Mouse (Mus musculus) liver, adult 2 months (tissue): ENCODE results near the gene Olfm2. TPM values are rescaled to one million over a fixed set of nuclear protein-coding genes. Genes with fewer than 3 reads are reported as not detected.
A peak's percentile ranks its signal among the peaks of the same experiment; 100 is the strongest.

Source experiments
- DNase-seq: peaks from one replicate; pipeline ENCODE4 v3.0.0-alpha.2; 2011; ENCODE audit warnings: low read depth, low spot score; ENCODE audit errors: extremely low read depth
- H3K27ac ChIP-seq: fragments of 200-500 bp; replicated peaks from 2 replicates; pipeline ENCODE4 v1.5.1; 2012; ENCODE audit warnings: low read depth, mild to moderate bottlenecking, control low read depth, inconsistent platforms, low read length; ENCODE audit not compliant: insufficient read depth
- H3K27me3 ChIP-seq: fragments of 200-500 bp; 2 replicates; pipeline ENCODE4 v1.6.1; 2012; ENCODE audit warnings: mild to moderate bottlenecking, moderate library complexity, low read length, inconsistent platforms; ENCODE audit not compliant: control insufficient read depth, insufficient read depth
- H3K36me3 ChIP-seq: fragments of 200-500 bp; 2 replicates; pipeline ENCODE4 v1.6.1; 2012; ENCODE audit warnings: low read length, inconsistent platforms; ENCODE audit not compliant: control insufficient read depth, insufficient read depth
- H3K4me1 ChIP-seq: fragments of 200-500 bp; 2 replicates; pipeline ENCODE4 v1.6.1; 2011; ENCODE audit warnings: low read length; ENCODE audit not compliant: control insufficient read depth, insufficient read depth
- H3K4me3 ChIP-seq: fragments of 200-500 bp; 2 replicates; pipeline ENCODE4 v1.5.1; 2011; ENCODE audit warnings: low read depth, mild to moderate bottlenecking, control low read depth, low read length, moderate library complexity; ENCODE audit not compliant: insufficient read depth
- H3K79me2 ChIP-seq: fragments of 200-500 bp; 2 replicates; pipeline ENCODE4 v1.6.1; 2012; ENCODE audit warnings: inconsistent platforms, mild to moderate bottlenecking, low read length, moderate library complexity; ENCODE audit not compliant: control insufficient read depth, insufficient read depth
- H3K9ac ChIP-seq: fragments of 200-500 bp; 2 replicates; pipeline ENCODE4 v1.6.1; 2012; ENCODE audit warnings: low read depth, mild to moderate bottlenecking, control low read depth, inconsistent platforms, low read length
- CTCF ChIP-seq: fragments of 200-500 bp; IDR thresholded peaks from 2 replicates; pipeline ENCODE4 v1.5.1; 2011; ENCODE audit warnings: low read depth, low read length, control low read depth
- POLR2A ChIP-seq: fragments of 200-500 bp; IDR thresholded peaks from 2 replicates; pipeline ENCODE4 v1.6.1; 2011; ENCODE audit warnings: low read length, control low read depth; ENCODE audit not compliant: insufficient read depth; ENCODE audit errors: extremely low read depth
- WGBS: fragments of 180-500 bp; shearing (Covaris S2); methylation state at CpG from one replicate; pipeline ENCODE4 v1.1.7; 2018; 5-methylcytosine and 5-hydroxymethylcytosine counted together
- polyA plus RNA-seq: library from polyadenylated mRNA; depleted of rRNA; stranded (reverse); fragments of >200 nt; gene quantifications from 2 replicates; pipeline ENCODE4 v1.2.3, GENCODE M21; 2012
- total RNA-seq: library from RNA; depleted of rRNA; stranded (reverse); fragments of >200 nt; gene quantifications from 2 replicates; pipeline ENCODE4 v1.2.3, GENCODE M21; 2014

Olfm2 gene
- total and polyA plus RNA-seq, 2 experiments: 0.09 to 0.72 TPM

- no peaks in the 10 kb centered on the region for H3K79me2 ChIP-seq
- H3K27ac ChIP-seq: no peak overlapping the region
- DNase-seq: peak; percentile 75
- H3K36me3 ChIP-seq: no peaks in the 10 kb centered on the region
- 2% methylated on average over 12 of the region's 12 CpGs for whole genome bisulfite sequencing
- no peak overlapping the region for H3K4me3 ChIP-seq
- peaks cover 5% of the 10 kb centered on the region; the same call in 1 of the 2 replicates for H3K4me1 ChIP-seq
- peak overlapping the region; percentile 59 for H3K9ac ChIP-seq
- H3K27me3 ChIP-seq: no peaks in the 10 kb centered on the region
- TF ChIP-seq POLR2A (no peak), CTCF (peak; percentile 98)
Measured at GRCm38 (mm10) chr9:20740407-20740806, 5.7 kb downstream of the Olfm2 start.

GRCm38 (mm10) chr9:20738251-20738999 is 7.7 kb downstream of the Olfm2 start:
- Histone ChIP-seq H3K9ac (no peak overlapping the region), H3K27me3 (no peaks in the 10 kb centered on the region), H3K4me3 (no peak overlapping the region), H3K79me2 (no peaks in the 10 kb centered on the region), H3K4me1 (peaks cover 1% of the 10 kb centered on the region; the same call in 1 of the 2 replicates), H3K27ac (no peak overlapping the region), H3K36me3 (no peaks in the 10 kb centered on the region)
- WGBS: 45% methylated on average over 8 of the region's 8 CpGs
- TF ChIP-seq POLR2A (no peak), CTCF (peak; percentile 76)
- peak; percentile 33 for DNase-seq

GRCm38 (mm10) chr9:20737227-20737626 is 8.9 kb downstream of the Olfm2 start:
- Histone ChIP-seq H3K36me3 (no peaks in the 10 kb centered on the region), H3K79me2 (no peaks in the 10 kb centered on the region), H3K27me3 (no peaks in the 10 kb centered on the region), H3K4me3 (no peak overlapping the region), H3K27ac (no peak overlapping the region), H3K9ac (no peak overlapping the region), H3K4me1 (peaks cover 1% of the 10 kb centered on the region; the same call in 1 of the 2 replicates)
- no peak for DNase-seq
- 98% methylated on average over 2 of the region's 2 CpGs for WGBS
- no peak for TF ChIP-seq POLR2A
- TF ChIP-seq CTCF: no peak

GRCm38 (mm10) chr9:20734692-20735091 is 11.5 kb downstream of the Olfm2 start:
- H3K36me3 ChIP-seq: no peaks in the 10 kb centered on the region
- no peaks in the 10 kb centered on the region for H3K27me3 ChIP-seq
- peaks cover 4% of the 10 kb centered on the region; the same call in 1 of the 2 replicates for H3K4me1 ChIP-seq
- no peak overlapping the region for H3K4me3 ChIP-seq
- no peak overlapping the region for H3K9ac ChIP-seq
- 57% methylated on average over 3 of the region's 3 CpGs for WGBS
- no peaks in the 10 kb centered on the region for H3K79me2 ChIP-seq
- TF ChIP-seq CTCF: no peak
- TF ChIP-seq POLR2A: no peak
- DNase-seq: no peak
- H3K27ac ChIP-seq: no peak overlapping the region

GRCm38 (mm10) chr9:20731797-20732196 is 14.4 kb downstream of the Olfm2 start:
- no peak overlapping the region for H3K9ac ChIP-seq
- no peak overlapping the region for H3K27ac ChIP-seq
- WGBS: 29% methylated on average over 4 of the region's 4 CpGs
- peak; percentile 69 for DNase-seq
- no peaks in the 10 kb centered on the region for H3K79me2 ChIP-seq
- no peaks in the 10 kb centered on the region for H3K36me3 ChIP-seq
- TF ChIP-seq POLR2A: no peak
- no peak for TF ChIP-seq CTCF
- peaks cover 4% of the 10 kb centered on the region; the same call in 1 of the 2 replicates for H3K4me1 ChIP-seq
- no peak overlapping the region for H3K4me3 ChIP-seq
- H3K27me3 ChIP-seq: peaks cover 6% of the 10 kb centered on the region

- WGBS: 80% methylated on average over 6 of the region's 6 CpGs
Measured at GRCm38 (mm10) chr9:20729451-20729850, 16.7 kb downstream of the Olfm2 start.

More at GRCm38 (mm10) chr9:20729451-20729850, 16.7 kb downstream of the Olfm2 start:
- no peak for DNase-seq
- no peaks in the 10 kb centered on the region for H3K36me3 ChIP-seq
- no peak overlapping the region for H3K4me3 ChIP-seq
- H3K79me2 ChIP-seq: no peaks in the 10 kb centered on the region
- H3K4me1 ChIP-seq: peaks cover 8% of the 10 kb centered on the region; the same call in 1 of the 2 replicates
- no peak overlapping the region for H3K9ac ChIP-seq
- TF ChIP-seq CTCF (no peak), POLR2A (no peak)
- H3K27ac ChIP-seq: no peak overlapping the region
- H3K27me3 ChIP-seq: peaks cover 13% of the 10 kb centered on the region
